ENCODE assay signal across 8 mouse cellular contexts in genomic region chr5:75829850-75830625, GRCm38 (mm10).
DNase-seq lines count a peak whose midpoint lies in the region; ATAC-seq and TF ChIP-seq lines count a peak whose summit lies in the region.
"Had no signal": no experiment of that assay in that cellular context is flagged by ENCODE, and none has a peak within 500 bp of the region (broad histone marks: within the 10 kb centered on the region; RNA-seq: fewer than 3 reads in every experiment).

No protein-coding gene starts in this region.

- DNase-seq in kidney, postnatal 0 days (ENCODE audit: low spot score) = peak; percentile 57
- DNase-seq in kidney, adult 8-10 months = no peak
- DNase-seq in brain, embryonic 14.5 days (ENCODE audit: low read depth) = peak; percentile 66
- DNase-seq in heart, postnatal 4 days = peak; percentile 33
- no peak for DNase-seq in left cerebral cortex, adult 18-20 months (ENCODE audit: low spot score in 2 of 2)
- no peak for DNase-seq in adrenal gland, postnatal 14 days

- no peak overlapping the region for H3K4me2 ChIP-seq in kidney, postnatal 0 days (ENCODE audit: low read length)
- no peak overlapping the region for H3K4me2 ChIP-seq in stomach, embryonic 14.5 days (replicated peaks; ENCODE audit: low read depth, low read length)
- H3K4me2 ChIP-seq: limb, embryonic 15.5 days had no signal

- no peak for ATAC-seq in kidney, postnatal 0 days (replicated peaks; ENCODE audit: low FRiP score, low read depth)
- ATAC-seq in stomach, embryonic 14.5 days (ENCODE audit: insufficient number of reproducible peaks, insufficient read depth, low FRiP score, low read depth) = peak; percentile 31; the same call in 1 of the 2 replicates

- no peaks in the 10 kb centered on the region for H3K36me3 ChIP-seq in kidney, postnatal 0 days (ENCODE audit: insufficient read depth, low read length)
- no peaks in the 10 kb centered on the region for H3K36me3 ChIP-seq in stomach, embryonic 14.5 days (ENCODE audit: control insufficient read depth, insufficient read depth, low read length)
- H3K36me3 ChIP-seq: limb, embryonic 15.5 days had no signal

- no peaks in the 10 kb centered on the region for H3K9me3 ChIP-seq in kidney, postnatal 0 days (replicated peaks; ENCODE audit: low read length)
- H3K9me3 ChIP-seq in stomach, embryonic 14.5 days (ENCODE audit: control insufficient read depth, low read depth, low read length) = no peaks in the 10 kb centered on the region
- H3K9me3 ChIP-seq: limb, embryonic 15.5 days had no signal

- H3K27me3 ChIP-seq in kidney, postnatal 0 days (ENCODE audit: insufficient read depth, low read length) = no peaks in the 10 kb centered on the region
- H3K27me3 ChIP-seq in stomach, embryonic 14.5 days (ENCODE audit: control insufficient read depth, insufficient read depth, low read length) = no peaks in the 10 kb centered on the region
- H3K27me3 ChIP-seq: limb, embryonic 15.5 days had no signal

- H3K4me1 ChIP-seq in kidney, postnatal 0 days (replicated peaks; ENCODE audit: insufficient read depth, low read length) = 0 out of 2 replicates have a peak, but pooled peaks cover 5% of the 10 kb centered on the region
- H3K4me1 ChIP-seq in stomach, embryonic 14.5 days (ENCODE audit: control insufficient read depth, insufficient read depth, low read length) = peaks cover 11% of the 10 kb centered on the region; the same call in 1 of the 2 replicates

- H3K4me3 ChIP-seq in kidney, postnatal 0 days (replicated peaks; ENCODE audit: low read depth, low read length) = no peak overlapping the region
- H3K4me3 ChIP-seq in stomach, embryonic 14.5 days (ENCODE audit: low read depth, low read length) = no peak overlapping the region
- H3K4me3 ChIP-seq: limb, embryonic 15.5 days had no signal

- TF ChIP-seq POLR2A in brain, embryonic 14.5 days (IDR thresholded peaks at IDR 0.05; ENCODE audit: borderline replicate concordance, extremely low read depth, insufficient read depth, insufficient read length, poor library complexity, severe bottlenecking) = no peak

- 31% methylated on average over 6 of the region's 6 CpGs for WGBS in kidney, postnatal 0 days
- 33% methylated on average over 6 of the region's 6 CpGs for WGBS in stomach, embryonic 14.5 days

- H3K27ac ChIP-seq in kidney, postnatal 0 days = no peak overlapping the region
- H3K27ac ChIP-seq in stomach, embryonic 14.5 days (ENCODE audit: low read length) = no peak overlapping the region
- H3K27ac ChIP-seq: limb, embryonic 15.5 days had no signal

- H3K9ac ChIP-seq in kidney, postnatal 0 days (ENCODE audit: low read depth, low read length) = no peak overlapping the region
- no peak overlapping the region for H3K9ac ChIP-seq in stomach, embryonic 14.5 days (replicated peaks; ENCODE audit: low read depth, low read length)
- H3K9ac ChIP-seq: limb, embryonic 15.5 days had no signal

- no peak for TF ChIP-seq CTCF in kidney, postnatal 0 days (IDR thresholded peaks at IDR 0.05; ENCODE audit: low read depth)
- no peak for TF ChIP-seq CTCF in brain, embryonic 14.5 days (IDR thresholded peaks at IDR 0.05; ENCODE audit: borderline replicate concordance, extremely low read depth, insufficient read depth, insufficient read length)

Comparison
In these comparisons a context has a peak if more than half of its experiments do, and no peak if none do; other contexts are left out.
1. DNase-seq: peak in kidney, postnatal 0 days (single experiment), brain, embryonic 14.5 days (single experiment) and heart, postnatal 4 days (single experiment); none in kidney, adult 8-10 months (0 of 2), left cerebral cortex, adult 18-20 months (0 of 2) and adrenal gland, postnatal 14 days (single experiment).